Mouse (Mus musculus) 3T3-L1 (cell line): ENCODE results near the gene Grin2d.

Experiments
- DNase-seq: peaks from one replicate; pipeline ENCODE4 v3.0.0-alpha.2; 2015; ENCODE audit warnings: low read depth, low spot score

Gene Grin2d

GRCm38 (mm10) chr7:45898125-45898524 lies 19.9 kb upstream of the Grin2d start:
- DNase-seq = peak; percentile 60

- peak; percentile 78 for DNase-seq
Measured at GRCm38 (mm10) chr7:45897258-45897757, 19.1 kb upstream of the Grin2d start.

GRCm38 (mm10) chr7:45896517-45897257 lies 18.5 kb upstream of the Grin2d start, which contains the start of the genes Syngr4 and Tmem143:
Gene Syngr4, minus strand, starts transcription at chr7:45896714.
Gene Tmem143, plus strand, starts transcription at chr7:45896941.
- peak; percentile 99 for DNase-seq

- no peak for DNase-seq
Measured at GRCm38 (mm10) chr7:45895931-45896516, 17.8 kb upstream of the Grin2d start.

- DNase-seq = no peak
Measured at GRCm38 (mm10) chr7:45892651-45893050, 14.5 kb upstream of the Grin2d start.

- no peak for DNase-seq
Measured at GRCm38 (mm10) chr7:45887246-45887645, 9.1 kb upstream of the Grin2d start.

GRCm38 (mm10) chr7:45881011-45881410 lies 2.8 kb upstream of the Grin2d start:
- DNase-seq = no peak

GRCm38 (mm10) chr7:45880531-45880930 lies 2.4 kb upstream of the Grin2d start:
- DNase-seq = no peak

- DNase-seq = no peak
Measured at GRCm38 (mm10) chr7:45876895-45877294, 1.3 kb downstream of the Grin2d start.

GRCm38 (mm10) chr7:45873061-45873947 lies 4.9 kb downstream of the Grin2d start:
- DNase-seq = peak; percentile 57

GRCm38 (mm10) chr7:45872624-45873023 lies 5.6 kb downstream of the Grin2d start, which contains the start of gene Kdelr1:
Gene Kdelr1, plus strand, starts transcription at chr7:45872772.
- DNase-seq = peak; percentile 81

GRCm38 (mm10) chr7:45870282-45871058 lies 7.7 kb downstream of the Grin2d start:
- DNase-seq = no peak

- no peak for DNase-seq
Measured at GRCm38 (mm10) chr7:45869787-45870186, 8.4 kb downstream of the Grin2d start.

GRCm38 (mm10) chr7:45869107-45869670 lies 9.0 kb downstream of the Grin2d start:
- no peak for DNase-seq

- DNase-seq = no peak
Measured at GRCm38 (mm10) chr7:45867871-45868270, 10.3 kb downstream of the Grin2d start.

- peak; percentile 81 for DNase-seq
Measured at GRCm38 (mm10) chr7:45865925-45866910, 12.0 kb downstream of the Grin2d start.

- DNase-seq = no peak
Measured at GRCm38 (mm10) chr7:45864435-45864834, 13.7 kb downstream of the Grin2d start.

GRCm38 (mm10) chr7:45862804-45863203 lies 15.4 kb downstream of the Grin2d start:
- DNase-seq = no peak

GRCm38 (mm10) chr7:45859008-45859407 lies 19.2 kb downstream of the Grin2d start:
- no peak for DNase-seq
